Comparison of ENCODE assay signal across 20 mouse cellular contexts in genomic region chr1:22306519-22306918, GRCm38 (mm10).
"Had no signal": no experiment of that assay in that cellular context is flagged by ENCODE, and none has a peak within 500 bp of the region (broad histone marks: within the 10 kb centered on the region; RNA-seq: fewer than 3 reads in every experiment).

No protein-coding gene starts in this region.

- H3K36me3 ChIP-seq: liver, embryonic 13.5 days; liver, embryonic 15.5 days; midbrain, embryonic 13.5 days; midbrain, embryonic 15.5 days; neural tube, embryonic 13.5 days; neural tube, embryonic 15.5 days had no signal

- H3K9ac ChIP-seq: liver, embryonic 13.5 days; liver, embryonic 15.5 days; liver, postnatal 0 days; midbrain, embryonic 13.5 days; midbrain, embryonic 15.5 days; neural tube, embryonic 13.5 days; neural tube, embryonic 15.5 days had no signal

- DNase-seq: liver; liver, embryonic 13.5 days; liver, postnatal 0 days; retina, postnatal 1 day; right cerebral cortex, adult 18-20 months; right cerebral cortex, postnatal 25 days; right cerebral cortex, postnatal 4 days; spleen, adult 18-20 months; thymus, adult 18-20 months; thymus, postnatal 14 days; thymus, postnatal 36 days had no signal

- H3K4me1 ChIP-seq: liver, embryonic 13.5 days; liver, embryonic 15.5 days; megakaryocyte, embryonic 14.5 days; midbrain, embryonic 15.5 days; neural tube, embryonic 13.5 days; neural tube, embryonic 15.5 days had no signal

- H3K27ac ChIP-seq: liver, embryonic 13.5 days; liver, embryonic 15.5 days; macrophage; midbrain, embryonic 13.5 days; midbrain, embryonic 15.5 days; neural tube, embryonic 13.5 days; neural tube, embryonic 15.5 days had no signal

- ATAC-seq: liver, postnatal 0 days; midbrain, embryonic 13.5 days; midbrain, embryonic 15.5 days had no signal

- H3K9me3 ChIP-seq: liver, embryonic 13.5 days; liver, embryonic 15.5 days; megakaryocyte, embryonic 14.5 days; midbrain, embryonic 13.5 days; midbrain, embryonic 15.5 days; neural tube, embryonic 13.5 days; neural tube, embryonic 15.5 days had no signal

- H3K4me3 ChIP-seq: liver, embryonic 13.5 days; liver, embryonic 15.5 days; megakaryocyte, embryonic 14.5 days; midbrain, embryonic 13.5 days; midbrain, embryonic 15.5 days; neural tube, embryonic 13.5 days; neural tube, embryonic 15.5 days had no signal

- H3K4me2 ChIP-seq: liver, embryonic 11.5 days; liver, embryonic 13.5 days; liver, embryonic 15.5 days; midbrain, embryonic 11.5 days; midbrain, embryonic 13.5 days; midbrain, embryonic 15.5 days; neural tube, embryonic 13.5 days; neural tube, embryonic 15.5 days had no signal

- H3K27me3 ChIP-seq: liver, embryonic 13.5 days; liver, embryonic 15.5 days; megakaryocyte, embryonic 14.5 days; midbrain, embryonic 13.5 days; midbrain, embryonic 15.5 days; neural tube, embryonic 13.5 days; neural tube, embryonic 15.5 days had no signal
